Mouse (Mus musculus) kidney, postnatal 14 days (tissue): ENCODE data around the gene Zrsr2.

ENCODE experiments used
- DNase-seq: peaks from one replicate; pipeline ENCODE4 v3.0.0; 2022; ENCODE audit warnings: mixed read lengths

Zrsr2 gene

GRCm38 (mm10) chrX:163958467-163958875 is at the start of gene Zrsr2:
Zrsr2 (minus strand) TSS chrX:163958661.
- peak; percentile 93 for DNase-seq

DNA sequence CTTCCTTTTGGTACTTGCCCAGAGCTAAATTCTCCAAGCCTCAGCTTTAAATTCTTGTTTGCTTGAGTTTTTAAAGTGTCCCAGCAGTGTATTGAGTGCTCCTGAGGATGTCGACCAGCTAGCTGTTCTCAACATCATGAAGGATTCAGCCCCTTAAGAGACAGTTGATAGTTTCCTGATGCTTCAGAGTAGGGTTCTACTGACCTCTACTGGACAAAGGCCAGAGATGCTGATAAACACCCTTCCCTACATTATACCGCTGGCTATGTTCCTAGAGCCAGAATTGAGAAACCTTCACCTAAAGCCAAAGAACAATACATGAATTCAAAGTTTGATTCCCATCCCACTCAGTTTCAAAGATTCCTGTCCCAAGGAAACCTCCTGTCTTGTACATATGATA is 46.3 kb upstream of the Zrsr2 start:
- peak; percentile 29 for DNase-seq

- no peak for DNase-seq
Observed at GRCm38 (mm10) chrX:163999848-164000247, 41.4 kb upstream of the Zrsr2 start.

GRCm38 (mm10) chrX:163996754-163997153 is 38.3 kb upstream of the Zrsr2 start:
- no peak for DNase-seq

DNA sequence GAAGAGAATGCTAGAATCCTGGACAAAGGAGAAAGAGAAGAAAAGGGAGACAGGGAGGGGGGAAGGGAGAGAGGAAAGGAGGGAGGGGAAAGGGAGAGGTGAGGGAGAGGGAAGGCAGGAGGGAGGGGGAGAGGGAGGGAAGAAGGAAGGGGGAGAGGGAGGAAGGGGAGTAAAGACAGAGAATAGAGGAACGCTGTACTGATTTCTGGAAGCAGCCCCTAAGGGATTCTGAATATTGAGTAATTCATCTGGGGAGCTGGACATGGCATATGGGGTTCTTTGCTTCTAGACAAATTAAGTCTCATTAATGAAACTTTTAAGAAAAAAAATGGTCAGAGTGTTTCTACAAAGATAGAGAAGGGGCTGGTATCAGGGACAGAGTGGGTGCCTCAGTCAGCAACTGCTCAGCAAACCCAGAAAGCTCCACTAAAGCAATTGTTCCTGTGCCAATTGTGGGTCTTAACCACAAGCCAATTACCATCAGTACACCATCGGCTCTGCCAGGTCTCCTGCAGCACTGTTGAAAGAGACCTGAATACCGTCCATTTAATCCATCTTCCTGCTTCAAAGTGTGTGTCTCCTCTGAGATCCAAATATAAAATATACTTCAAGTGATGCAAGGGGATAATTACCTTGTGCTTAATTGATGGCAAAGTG is 29.4 kb upstream of the Zrsr2 start:
- DNase-seq: no peak

DNA sequence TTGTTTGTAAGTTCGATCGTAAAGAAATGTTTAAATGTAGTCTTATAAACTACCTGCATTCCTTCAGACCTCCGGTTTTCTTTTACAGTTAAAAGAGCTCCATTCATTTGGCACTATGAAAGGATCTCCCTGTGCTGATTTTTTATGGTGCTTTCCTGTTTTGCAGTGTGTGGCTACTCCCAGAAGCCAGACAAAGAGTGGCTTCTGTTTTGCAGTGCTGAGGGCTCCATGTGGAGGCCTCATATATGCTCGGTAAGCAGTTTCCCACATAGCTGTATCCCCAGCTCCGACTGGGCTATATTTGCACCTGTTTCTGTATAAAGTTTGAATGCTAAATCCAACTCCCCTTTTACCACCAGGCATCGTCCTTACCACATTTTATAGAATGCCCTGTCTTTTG is 23.7 kb upstream of the Zrsr2 start:
- DNase-seq: no peak

DNA sequence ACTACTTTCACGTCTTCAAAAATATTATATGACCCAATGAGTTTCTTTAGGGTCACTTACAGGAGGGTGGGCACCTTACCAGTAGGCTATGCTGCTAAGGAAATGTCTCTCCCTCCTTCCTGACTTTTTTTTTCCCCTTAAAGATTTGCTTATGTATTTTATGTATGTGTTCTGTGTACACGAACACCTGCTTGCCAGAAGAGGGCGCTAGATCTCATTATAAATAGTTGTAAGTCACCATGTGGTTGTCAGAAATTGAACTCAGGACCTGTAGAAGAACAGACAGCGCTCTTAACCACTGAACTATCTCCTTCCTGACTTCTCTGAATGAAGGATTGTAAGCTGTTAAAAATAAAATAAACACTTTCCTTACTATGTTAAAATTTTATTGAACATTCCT is 23.0 kb upstream of the Zrsr2 start:
- no peak for DNase-seq

GRCm38 (mm10) chrX:163981092-163981491 is 22.6 kb upstream of the Zrsr2 start:
- DNase-seq: no peak

GRCm38 (mm10) chrX:163957803-163958466 is 526 bp downstream of the Zrsr2 start:
- peak; percentile 81 for DNase-seq

GRCm38 (mm10) chrX:163957381-163957780 is 1.1 kb downstream of the Zrsr2 start:
- DNase-seq: no peak

DNA sequence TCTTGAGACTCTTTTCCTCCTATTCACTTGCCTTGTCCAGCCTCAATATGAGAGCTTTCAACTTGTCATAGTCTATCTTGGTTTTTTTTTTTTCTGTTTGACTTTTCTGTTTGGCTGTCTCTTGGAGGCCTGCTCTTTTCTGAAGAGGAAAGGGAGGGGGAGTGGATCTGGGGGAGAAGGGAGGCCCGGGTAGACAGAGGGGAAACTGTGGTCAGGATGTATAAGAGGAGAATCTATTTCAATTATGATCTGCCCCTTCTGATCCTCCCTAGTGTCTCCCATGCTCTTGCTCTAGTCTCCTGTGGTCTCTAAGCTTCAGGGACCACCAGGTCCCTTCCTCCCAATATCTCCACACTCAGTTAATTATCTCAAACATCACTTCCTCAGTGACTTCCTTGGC is 6.8 kb downstream of the Zrsr2 start:
- DNase-seq: no peak

DNA sequence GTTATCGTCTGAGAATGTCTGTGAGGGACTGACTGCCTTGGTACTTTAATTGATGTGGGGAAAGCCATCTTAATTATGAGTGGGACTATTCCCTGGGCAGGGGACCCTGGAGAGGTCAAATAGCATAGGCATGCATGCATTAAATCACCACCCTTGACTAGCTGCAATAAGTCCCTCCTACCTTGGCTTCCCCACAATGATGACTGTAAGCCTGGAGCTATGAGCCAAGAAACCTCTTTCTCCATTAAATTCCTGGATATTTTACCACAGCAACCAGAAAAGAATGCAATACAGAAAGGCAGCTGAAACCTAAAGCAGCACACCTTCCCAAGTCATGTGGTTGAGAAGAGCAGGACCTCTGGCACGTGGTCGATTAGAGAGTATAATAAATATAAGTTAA is 14.1 kb downstream of the Zrsr2 start:
- no peak for DNase-seq

DNA sequence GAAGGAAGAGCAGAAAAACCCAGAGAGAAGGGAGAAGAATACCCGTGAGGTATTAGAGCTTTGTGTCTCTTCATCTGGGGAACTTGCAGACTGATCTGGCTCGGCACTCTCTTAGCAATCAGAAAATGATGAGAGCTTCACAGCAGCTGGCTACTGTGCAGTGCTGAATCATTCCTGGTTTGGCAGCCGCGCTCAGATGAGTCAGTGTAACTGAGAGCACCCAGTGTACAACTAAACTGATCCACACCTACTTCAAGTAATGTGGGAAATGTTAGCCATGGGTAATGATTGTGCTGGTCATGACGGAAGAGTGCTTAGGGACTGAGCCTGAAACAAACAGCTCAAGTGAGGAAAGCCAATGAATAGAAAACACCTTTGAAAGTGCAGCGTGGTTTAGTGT is 19.9 kb downstream of the Zrsr2 start:
- DNase-seq: no peak

DNA sequence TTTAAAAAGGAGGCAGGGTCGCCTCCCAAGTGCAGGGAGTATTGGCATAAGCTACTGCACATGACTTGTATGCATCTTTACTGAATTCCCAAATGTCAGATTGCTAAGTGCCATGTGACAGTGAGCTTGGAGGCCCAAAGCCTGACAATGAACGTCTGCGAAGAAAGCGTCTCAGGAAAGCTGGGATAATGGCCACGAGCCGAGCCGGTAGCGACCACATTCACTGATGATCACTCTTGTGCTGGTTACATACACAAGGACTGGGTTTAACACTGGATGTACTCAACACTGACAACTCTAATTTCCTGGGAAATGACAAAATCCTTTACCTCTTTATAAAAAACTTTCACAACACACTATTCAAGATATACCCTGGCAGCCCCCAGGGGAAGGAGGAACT is 23.7 kb downstream of the Zrsr2 start:
- DNase-seq: no peak

DNA sequence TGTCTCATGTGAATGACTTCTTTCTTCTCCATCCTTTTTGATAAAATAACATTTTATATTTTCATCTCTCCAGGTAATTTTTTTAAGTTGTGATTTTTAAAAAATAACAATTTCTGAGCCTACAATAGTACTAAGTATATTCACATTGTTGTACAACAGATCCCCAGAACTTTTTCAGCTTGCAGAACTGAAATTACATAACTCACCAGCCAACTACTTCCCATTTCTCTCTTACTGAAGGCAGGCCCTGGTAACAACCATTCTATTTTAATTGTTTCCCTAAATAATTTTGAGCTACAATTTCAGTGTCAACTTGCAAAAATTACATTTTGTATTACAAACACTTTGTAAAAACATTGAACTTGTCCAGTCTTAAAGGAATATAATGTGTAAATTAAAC is 28.9 kb downstream of the Zrsr2 start:
- no peak for DNase-seq

- DNase-seq: peak; percentile 13
Observed at GRCm38 (mm10) chrX:163912791-163913190, 45.7 kb downstream of the Zrsr2 start.

DNA sequence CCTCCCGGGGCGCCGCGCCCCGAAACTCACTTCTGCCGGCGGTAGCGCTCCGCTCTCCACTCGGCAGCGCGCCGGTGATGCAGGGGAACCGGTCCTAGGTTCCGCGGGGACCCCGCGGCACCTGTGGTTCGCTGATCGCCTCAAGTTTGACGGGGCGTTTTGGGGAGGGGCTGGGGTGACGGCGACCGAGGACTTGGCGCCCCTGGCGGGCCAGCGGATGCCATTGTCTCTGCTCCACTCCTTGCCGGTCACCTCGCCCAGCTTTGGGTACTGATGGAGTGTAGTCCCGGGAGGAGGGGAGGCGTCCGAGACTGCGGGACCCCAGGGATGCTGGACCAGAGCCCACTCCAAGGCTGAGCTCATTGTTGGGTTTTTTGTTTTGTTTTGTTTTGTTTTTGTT is 49.1 kb downstream of the Zrsr2 start:
- DNase-seq: peak; percentile 31

GRCm38 (mm10) chrX:163908337-163909250 is 49.9 kb downstream of the Zrsr2 start, which contains the start of gene Ap1s2:
Ap1s2 (plus strand) TSS chrX:163909017.
- DNase-seq: peak; percentile 96

- no peak for DNase-seq
Observed at GRCm38 (mm10) chrX:163908003-163908336, 50.5 kb downstream of the Zrsr2 start.

DNA sequence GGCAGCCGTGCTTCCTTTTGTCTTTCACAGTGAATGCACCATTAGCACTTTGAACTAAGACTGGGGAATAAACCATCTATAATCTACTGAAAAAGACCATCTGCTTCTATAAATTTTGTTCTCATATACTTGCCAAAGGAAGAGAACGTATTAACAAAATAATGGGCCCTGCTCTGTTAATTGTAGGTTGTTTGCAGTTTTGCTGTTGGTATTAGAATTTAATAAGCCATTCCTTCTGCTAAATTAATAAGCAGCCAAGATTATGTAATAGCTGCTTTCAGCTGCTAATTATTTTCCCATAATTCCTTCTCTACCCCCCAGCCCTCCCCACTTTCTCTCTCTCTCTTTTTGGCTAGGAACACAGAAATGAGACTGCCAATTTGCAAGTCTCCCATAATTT is 51.6 kb downstream of the Zrsr2 start:
- no peak for DNase-seq

GRCm38 (mm10) chrX:163899431-163900020 is 58.9 kb downstream of the Zrsr2 start:
- no peak for DNase-seq

DNA sequence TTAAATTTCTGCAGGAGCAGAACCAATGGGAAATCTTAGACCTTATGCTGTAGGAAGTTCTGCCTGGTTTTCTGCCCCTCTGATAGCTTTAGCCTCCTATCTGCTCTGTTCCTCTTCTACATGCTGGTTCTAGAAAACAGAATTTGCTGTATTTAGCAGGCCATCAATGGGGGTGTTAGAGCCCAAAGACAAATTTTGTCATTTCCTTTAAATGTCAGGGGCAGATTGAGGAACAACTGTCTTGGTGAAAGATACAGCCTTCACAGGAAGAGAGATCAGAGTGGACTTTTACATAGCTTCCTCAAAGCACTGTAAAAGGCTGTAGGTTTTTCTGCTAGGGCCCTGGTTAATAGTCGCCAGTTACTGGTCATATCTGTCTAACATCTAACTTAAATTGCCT is 61.1 kb downstream of the Zrsr2 start:
- no peak for DNase-seq

GRCm38 (mm10) chrX:163885539-163885981 is 72.9 kb downstream of the Zrsr2 start:
- DNase-seq: no peak
